Mouse (Mus musculus) liver (tissue): ENCODE data around the gene Tcp11.

Source experiments
- DNase-seq: peaks from one replicate; pipeline ENCODE4 v3.0.0-alpha.2; 2020; ENCODE audit warnings: mixed read lengths

The Tcp11 gene

GRCm38 (mm10) chr17:28036813-28037756 is 43.4 kb downstream of the Tcp11 start:
- DNase-seq = no peak

- no peak for DNase-seq
Observed at GRCm38 (mm10) chr17:28034986-28035385, 45.5 kb downstream of the Tcp11 start.

DNA sequence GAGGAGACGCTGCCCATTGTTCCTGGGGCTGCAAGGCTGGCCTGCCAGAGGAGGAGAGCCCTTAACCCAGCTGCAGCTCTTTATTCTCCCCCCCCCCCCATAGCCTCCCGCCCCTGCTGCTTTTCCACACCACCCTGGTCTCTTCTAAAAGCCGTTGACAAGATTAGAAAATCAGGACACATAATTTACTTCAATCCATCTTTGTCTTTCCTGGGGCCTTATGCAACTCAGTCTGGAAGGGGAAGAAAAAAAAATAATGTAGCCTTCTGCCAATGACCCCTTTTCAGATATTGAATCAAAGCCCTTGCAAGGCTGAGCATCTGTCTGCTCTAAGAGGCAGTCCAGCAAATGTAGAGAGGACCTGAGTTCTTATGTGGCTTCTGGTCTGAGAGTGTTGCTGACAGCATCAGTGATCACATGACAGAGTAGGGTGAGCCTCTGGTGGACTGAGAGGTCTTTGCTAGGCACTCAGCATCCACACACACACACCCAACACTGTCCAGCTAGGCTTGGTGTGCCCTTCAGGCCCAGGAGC is 47.3 kb downstream of the Tcp11 start:
- DNase-seq = no peak

DNA sequence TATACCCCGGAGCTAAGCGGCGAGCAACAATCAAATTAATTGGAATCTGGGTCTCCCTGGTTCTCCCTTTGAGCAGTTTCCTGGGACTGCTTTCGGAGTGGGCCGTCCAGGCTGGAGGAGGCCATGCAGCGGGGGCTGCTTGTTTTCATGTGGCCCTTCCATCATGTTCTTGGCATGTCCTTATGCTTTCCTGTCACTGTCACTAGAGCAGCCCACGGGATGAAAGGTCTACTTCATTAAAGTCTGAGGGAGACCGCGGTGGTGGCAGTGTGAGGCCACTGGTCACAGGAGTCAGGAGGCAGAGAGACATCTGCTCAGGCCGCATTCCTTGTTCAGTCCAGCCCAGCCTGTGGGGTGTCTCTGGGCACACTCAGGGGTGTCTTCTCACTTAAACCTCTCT is 48.2 kb downstream of the Tcp11 start:
- no peak for DNase-seq

DNA sequence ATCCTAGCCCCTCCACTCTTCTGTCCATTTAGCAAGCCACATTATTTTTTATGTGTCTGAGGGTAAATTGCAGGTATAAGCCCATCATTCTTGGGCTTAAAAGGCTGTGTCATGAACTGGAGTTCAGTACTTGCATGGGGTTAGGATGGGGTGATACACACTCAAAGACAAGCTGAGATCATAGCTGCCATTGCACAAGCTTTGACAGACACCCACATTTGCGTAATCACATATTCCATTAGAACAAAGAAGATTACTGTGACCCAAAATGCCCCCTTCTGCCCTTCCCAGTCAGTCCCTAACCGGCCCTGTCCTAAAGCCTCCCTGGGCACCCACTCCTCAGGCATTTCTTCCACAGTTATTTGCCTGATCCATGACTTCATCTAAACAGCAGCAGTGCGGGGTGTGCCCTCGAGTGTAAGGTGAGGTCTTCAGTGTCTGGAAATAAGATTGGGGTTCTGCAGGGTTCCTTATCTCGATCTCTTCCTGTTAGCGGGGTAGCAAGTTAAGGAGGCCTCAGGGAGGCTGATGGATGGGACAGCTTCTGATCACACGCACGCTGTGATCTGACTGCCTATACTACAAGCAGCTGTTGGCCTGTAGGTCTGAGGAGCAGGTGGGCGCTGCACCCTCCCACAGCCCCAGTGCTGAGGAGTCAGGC is 49.0 kb downstream of the Tcp11 start:
- DNase-seq = no peak

GRCm38 (mm10) chr17:28030446-28030845 is 50.0 kb downstream of the Tcp11 start:
- DNase-seq = no peak

DNA sequence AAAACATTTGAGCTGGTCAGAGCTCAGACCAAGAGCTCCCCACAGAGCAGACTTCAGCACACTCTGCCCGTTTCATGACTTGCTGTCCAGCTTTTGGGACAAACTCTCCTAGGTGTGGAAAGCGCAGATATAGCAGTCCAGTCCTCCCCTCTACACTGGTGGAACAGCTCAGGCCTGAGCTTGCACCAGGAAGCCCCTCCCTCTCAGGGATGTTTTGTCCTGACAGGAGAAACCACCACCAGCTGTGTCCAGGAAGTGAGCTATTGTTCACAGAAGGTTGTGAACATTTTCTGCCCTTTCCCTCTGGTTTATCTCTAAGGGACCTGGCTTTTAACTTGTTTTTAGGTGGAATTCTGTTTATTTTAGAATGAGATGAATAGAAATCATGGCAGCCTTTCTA is 51.1 kb downstream of the Tcp11 start:
- no peak for DNase-seq

GRCm38 (mm10) chr17:28028236-28028635 is 52.2 kb downstream of the Tcp11 start:
- no peak for DNase-seq

GRCm38 (mm10) chr17:28027197-28027596 is 53.2 kb downstream of the Tcp11 start:
- DNase-seq = no peak

GRCm38 (mm10) chr17:28026111-28026872 is 54.1 kb downstream of the Tcp11 start:
- DNase-seq = no peak

DNA sequence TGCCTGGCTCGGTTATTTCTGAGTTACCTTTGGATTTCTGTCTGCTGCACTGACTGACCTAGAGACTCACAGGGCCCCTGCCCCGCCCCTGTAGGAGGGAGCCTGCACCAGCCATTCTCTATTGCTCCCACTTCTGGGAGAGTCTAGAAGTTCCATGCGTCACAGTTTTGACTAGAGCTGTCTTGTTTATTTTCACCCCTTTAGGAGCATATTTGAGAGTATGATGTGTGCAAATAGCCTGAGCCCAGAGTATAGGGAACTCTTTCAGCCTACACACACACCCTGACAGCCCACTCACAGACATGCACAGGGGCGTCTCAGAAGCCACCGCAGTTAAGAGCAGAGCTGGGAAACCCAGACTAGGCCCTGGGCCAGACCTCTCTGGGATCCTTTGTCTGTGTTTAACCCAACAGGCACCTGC is 54.9 kb downstream of the Tcp11 start:
- DNase-seq = no peak

DNA sequence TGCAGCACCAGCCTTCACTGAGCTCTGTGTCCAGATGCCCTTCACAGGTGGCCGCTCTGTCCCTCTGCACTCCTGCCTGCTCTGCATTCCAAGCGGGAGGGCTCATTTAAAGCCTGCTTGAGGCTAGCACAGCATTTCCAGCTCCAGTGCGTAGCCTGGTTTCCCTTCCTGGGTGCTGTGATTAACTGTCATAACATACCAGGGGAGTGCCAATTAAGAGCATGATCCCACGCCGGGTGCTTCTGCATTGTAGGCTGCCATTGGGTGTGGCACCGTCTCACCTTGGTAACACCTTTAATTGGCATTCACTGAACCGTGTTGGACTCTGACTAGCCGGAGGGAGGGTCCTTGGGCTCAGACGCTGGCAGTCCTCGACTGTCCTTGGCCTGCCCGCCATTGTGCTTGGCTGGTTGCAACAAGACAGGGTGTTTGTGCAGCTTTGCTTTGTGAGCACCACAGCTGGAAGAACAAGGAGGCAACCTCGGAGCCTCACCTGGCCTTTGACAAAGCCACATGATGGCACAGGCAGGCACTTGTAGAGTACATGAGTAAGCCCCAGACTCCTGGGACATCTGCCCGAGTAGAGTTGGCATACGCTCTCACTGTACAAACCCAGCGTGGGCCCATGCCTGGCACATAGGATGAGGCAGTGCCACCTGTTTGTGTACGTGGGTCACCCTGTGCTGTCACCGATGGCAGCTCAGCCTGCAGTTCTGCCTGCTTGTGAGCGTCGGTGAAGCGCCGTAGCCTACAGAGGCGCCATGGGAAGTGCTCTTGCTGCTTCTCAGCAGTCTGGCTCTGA is 57.4 kb downstream of the Tcp11 start:
- DNase-seq = no peak

- DNase-seq = no peak
Observed at GRCm38 (mm10) chr17:28021911-28022310, 58.5 kb downstream of the Tcp11 start.

DNA sequence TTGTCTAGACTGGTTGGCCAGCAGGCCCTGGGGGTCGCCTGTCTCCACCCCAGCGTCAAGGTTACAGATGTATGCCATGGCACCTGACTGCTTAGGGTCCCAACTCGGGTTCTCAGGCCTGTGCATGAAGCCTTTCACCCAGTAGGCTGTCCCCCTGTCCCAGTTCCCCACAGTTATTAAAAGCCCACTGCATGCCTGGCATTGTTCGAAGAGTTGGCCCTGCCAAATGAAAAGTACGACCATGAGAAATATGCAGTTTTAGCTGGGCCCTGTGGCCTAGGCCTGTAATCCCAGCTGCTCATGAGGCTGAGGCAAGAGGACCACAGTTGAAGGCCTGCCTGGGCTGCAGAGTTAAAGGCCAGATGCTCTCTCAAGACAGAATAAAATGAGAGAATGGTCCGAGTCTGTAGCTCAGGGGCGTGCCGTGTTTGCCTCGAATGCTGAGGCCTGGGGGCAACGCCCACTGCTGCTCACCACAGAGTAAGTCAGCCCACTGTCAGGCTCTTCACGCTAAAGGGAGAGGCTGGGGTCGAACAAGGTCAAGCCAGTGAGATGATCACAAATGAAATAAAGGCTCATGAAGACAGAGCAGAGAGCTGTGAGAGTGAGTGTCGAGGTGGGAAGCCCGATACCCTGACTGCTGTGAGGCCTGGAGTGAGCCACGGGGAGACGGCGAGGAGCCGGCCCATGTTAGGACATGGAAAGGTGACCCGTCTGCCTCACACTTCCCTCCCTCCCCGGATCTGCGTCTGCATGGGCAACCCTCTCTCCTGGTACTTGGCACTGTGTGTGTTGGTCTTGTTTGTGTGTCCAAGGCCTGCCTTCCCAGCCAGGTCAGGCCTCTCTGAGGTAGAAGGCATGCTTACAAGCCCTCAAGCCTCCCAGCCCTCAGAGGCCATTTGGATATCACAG is 60.4 kb downstream of the Tcp11 start:
- no peak for DNase-seq

- DNase-seq = no peak
Observed at GRCm38 (mm10) chr17:28018776-28019175, 61.7 kb downstream of the Tcp11 start.

- no peak for DNase-seq
Observed at GRCm38 (mm10) chr17:28018344-28018743, 62.1 kb downstream of the Tcp11 start.
